ENCODE assay signal across 1 mouse cellular context in genomic region chr8:94493240-94493639, GRCm38 (mm10).
A peak's percentile ranks its signal among the peaks of the same experiment; 100 is the strongest.
TF ChIP-seq lines count a peak whose summit lies in the region.

No protein-coding gene starts in this region.

TF ChIP-seq in CH12.LX, 34 proteins besides CTCF, POLR2A, EP300 and RAD21 (continued from another document):
- no peak for TF ChIP-seq GABPA (IDR thresholded peaks at IDR 0.05; ENCODE audit: insufficient replicate concordance, low read depth, low read length)
- peak; percentile 36; the same call in 1 of the 2 replicates for TF ChIP-seq MXI1 (IDR thresholded peaks at IDR 0.05; ENCODE audit: low read depth, low read length)
- TF ChIP-seq ZMIZ1 (IDR thresholded peaks at IDR 0.05; ENCODE audit: low read depth, low read length) = no peak; the same call in 1 of the 2 replicates
- no peak for TF ChIP-seq ELF1 (IDR thresholded peaks at IDR 0.05; ENCODE audit: low read depth, low read length)
- TF ChIP-seq ETS1 (conservative IDR thresholded peaks at IDR 0.05; ENCODE audit: low read depth, low read length) = peak; percentile 89
- TF ChIP-seq SMC3 (IDR thresholded peaks at IDR 0.05; ENCODE audit: low read depth, low read length) = no peak; the same call in 1 of the 2 replicates
- TF ChIP-seq ZNF384 (IDR thresholded peaks at IDR 0.05; ENCODE audit: low read depth, low read length) = no peak; the same call in 1 of the 2 replicates
- TF ChIP-seq ZC3H11A (IDR thresholded peaks at IDR 0.05; ENCODE audit: low read depth, low read length) = no peak
- peak; percentile 46; the same call in 1 of the 2 replicates for TF ChIP-seq RCOR1 (conservative IDR thresholded peaks at IDR 0.05; ENCODE audit: low read depth, low read length)
- TF ChIP-seq TBP (conservative IDR thresholded peaks at IDR 0.05; ENCODE audit: low read depth, low read length) = no peak
- TF ChIP-seq MAZ (IDR thresholded peaks at IDR 0.05; ENCODE audit: low read depth, low read length) = peak; percentile 81; the same call in 1 of the 2 replicates
- TF ChIP-seq ZKSCAN1 (IDR thresholded peaks at IDR 0.05; ENCODE audit: borderline replicate concordance, low read depth, low read length) = no peak
- no peak for TF ChIP-seq NRF1 (IDR thresholded peaks at IDR 0.05; ENCODE audit: low read depth, low read length)
- peak; percentile 100 for TF ChIP-seq MEF2A (IDR thresholded peaks at IDR 0.05; ENCODE audit: borderline replicate concordance, low read depth, low read length)
- peak; percentile 85 for TF ChIP-seq TCF12 (IDR thresholded peaks at IDR 0.05; ENCODE audit: low read depth, low read length)
- no peak for TF ChIP-seq USF1 (IDR thresholded peaks at IDR 0.05; ENCODE audit: low read depth, low read length)
- peak; percentile 78 for TF ChIP-seq CHD2 (IDR thresholded peaks at IDR 0.05; ENCODE audit: low read length)
- peak; percentile 76; the same call in 1 of the 2 replicates for TF ChIP-seq MAFK (IDR thresholded peaks at IDR 0.05; ENCODE audit: insufficient replicate concordance, low read length)
- TF ChIP-seq PAX5 (IDR thresholded peaks at IDR 0.05; ENCODE audit: low read length) = no peak
